Mouse (Mus musculus) testis, postnatal 10 days (tissue): ENCODE measurements around the gene Acadm.

Source experiments
- DNase-seq: peaks from one replicate; pipeline ENCODE4 v3.0.0; 2021; ENCODE audit warnings: low spot score

Acadm gene

DNA sequence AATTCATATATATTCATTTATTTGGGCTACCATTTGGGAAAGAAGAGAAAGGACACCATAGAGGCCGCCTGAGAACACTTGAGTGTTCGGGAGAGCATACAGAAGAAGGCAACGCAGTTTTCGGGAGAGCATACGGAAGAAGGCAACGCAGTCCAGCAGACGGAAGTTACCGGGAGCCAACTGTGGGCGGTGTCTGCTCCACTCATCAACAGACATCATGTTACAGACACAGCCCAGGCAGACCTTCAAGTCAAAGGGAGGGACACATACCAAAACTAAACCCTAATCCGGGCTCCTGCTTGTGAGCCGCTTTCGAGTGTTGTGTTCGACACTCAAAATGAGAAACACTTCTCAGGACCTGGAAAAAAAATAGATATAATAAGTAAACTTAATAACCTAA is 2.8 kb downstream of the Acadm start:
- DNase-seq, result no peak

DNA sequence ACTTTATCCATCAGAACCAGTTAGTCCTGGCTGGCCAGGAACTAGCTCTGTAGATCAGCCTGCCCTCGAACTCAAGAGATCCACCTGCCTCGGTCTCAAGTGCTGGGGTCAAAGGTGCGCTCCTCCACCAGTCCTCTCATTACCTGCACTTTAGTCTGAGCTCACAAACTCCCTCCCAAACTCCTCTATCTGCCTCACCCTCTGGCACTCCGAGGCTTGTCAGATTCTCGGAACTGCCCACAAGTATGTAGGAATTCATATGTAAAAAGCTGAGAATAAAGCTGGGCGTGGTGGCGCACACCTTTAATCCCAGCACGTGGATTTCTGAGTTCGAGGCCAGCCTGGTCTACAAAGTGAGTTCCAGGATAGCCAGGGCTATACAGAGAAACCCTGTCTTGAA is 3.9 kb downstream of the Acadm start:
- DNase-seq, result no peak

DNA sequence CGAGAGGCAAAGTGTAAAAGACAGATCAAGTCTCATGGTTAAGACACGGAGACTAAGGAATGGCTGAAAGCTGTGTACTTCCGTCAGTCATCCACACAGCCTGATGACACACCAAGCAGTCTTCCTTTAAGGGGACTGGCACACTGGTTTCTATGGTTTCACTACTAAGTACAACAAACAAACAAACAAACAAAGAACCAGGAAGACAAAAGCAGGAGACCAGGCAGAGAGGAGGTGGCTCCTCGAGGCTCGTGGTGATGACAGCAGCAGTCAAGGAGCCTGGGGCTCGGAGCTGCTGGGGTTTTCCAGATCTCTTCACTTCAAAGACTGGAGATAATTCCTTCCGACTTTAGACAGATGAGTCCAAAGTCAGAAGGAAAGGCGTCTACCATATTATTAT is 4.4 kb downstream of the Acadm start:
- no peak for DNase-seq

DNA sequence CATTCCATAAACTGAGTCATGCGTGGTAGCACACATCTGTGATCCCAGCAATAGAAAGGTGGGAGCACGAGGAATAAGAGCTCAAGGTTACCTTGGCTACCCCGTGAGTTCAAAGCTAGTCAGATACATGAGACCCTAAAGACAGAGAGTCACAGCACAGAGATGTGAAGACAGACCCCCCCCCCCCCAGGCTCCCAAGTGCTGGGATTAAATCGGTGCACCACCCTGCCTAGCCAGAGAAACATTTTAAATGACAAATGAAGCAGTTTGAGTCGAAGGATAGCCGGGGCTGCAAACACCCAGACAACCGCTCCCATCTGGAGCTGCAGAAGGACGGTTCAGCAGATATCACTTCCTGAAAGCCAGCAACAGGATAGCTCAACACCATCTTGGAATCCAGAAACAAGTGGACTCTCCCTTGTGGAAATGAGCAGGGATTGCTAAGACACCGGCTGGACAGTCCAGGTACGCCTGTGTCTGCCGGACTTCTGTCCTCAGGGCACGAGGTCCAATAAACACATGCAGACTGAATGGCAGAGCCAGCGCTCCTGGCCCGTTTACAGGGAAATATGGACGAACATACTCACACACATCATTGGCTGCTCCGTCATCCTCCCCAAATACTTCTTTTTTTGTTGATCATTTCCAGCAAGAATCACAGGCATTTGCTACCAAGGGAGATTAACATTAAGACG is 7.2 kb downstream of the Acadm start:
- DNase-seq, result no peak

DNA sequence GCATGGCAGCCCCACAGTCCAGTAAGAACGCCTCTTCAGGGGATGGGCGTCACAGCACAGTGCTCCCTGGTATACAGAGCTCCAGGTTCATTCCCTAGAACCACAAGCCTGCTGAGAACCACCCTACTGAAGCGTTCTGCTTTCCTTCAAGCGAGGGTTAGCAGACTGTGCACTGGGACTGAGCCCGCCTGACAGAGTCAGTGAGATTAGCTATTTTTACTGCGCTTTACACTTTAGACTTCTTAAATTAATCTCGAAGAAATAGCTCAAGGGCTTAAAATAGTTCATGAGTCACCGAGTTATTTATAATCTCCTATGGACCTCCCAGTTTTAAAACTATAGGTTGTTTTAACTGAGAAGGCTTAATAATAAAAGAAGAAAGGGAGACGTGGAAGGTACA is 8.6 kb downstream of the Acadm start:
- DNase-seq, result no peak

DNA sequence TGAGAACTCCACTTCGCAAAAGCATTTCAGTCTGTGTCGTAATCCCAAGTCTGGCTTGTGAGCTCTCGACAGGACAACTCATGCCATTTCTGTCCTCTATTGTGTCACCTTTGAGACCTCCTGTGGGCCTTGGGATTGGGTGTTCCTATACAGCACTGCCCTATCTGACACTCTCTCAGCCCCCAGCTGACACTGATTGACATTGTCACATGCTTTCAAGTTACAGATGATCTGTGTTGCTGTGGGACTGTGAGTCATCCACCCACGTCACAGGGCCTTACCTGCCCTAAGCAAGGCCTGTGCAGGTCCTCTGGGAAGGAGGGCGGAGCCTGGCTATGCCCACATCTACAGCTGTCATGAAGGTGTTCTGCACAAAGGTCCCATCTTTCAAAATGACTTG is 12.0 kb downstream of the Acadm start:
- DNase-seq, result no peak

DNA sequence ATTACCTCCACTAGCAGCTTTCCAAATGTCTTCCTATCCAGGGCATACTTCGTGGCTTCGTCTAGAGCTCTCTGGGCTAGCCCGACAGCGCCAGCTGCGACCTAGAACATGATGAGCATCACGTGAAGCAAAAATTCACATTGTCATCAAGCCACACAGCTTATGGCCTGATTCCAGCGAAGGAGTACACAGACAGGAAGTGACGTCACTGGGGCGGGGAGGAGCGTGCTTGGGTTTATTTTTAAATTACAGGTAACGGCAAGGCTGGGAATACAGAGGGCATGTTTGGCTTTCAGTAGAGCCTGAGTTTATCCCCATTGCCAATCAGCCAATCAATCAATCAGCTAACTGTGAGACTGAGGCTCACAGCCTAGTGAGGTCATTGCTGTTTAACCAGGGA is 14.9 kb downstream of the Acadm start:
- no peak for DNase-seq

DNA sequence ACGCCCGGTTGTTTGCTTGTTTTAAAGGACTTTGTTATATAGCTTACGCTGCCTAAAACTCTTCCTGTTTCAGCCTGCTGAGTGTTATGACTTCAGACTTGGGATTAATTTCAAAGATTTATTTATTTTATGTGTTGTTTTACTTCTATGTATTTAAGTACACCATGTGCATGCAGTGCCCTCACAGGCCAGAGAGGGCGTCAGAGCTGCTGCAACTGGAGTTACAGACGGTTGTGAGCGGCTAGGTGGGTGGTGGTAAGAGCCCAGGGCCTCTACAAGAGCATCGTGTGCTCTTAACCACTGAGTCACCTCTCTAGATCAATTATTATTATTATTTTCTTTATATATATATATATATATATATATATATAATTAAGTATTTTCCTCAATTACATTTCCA is 18.1 kb downstream of the Acadm start:
- DNase-seq, result no peak

DNA sequence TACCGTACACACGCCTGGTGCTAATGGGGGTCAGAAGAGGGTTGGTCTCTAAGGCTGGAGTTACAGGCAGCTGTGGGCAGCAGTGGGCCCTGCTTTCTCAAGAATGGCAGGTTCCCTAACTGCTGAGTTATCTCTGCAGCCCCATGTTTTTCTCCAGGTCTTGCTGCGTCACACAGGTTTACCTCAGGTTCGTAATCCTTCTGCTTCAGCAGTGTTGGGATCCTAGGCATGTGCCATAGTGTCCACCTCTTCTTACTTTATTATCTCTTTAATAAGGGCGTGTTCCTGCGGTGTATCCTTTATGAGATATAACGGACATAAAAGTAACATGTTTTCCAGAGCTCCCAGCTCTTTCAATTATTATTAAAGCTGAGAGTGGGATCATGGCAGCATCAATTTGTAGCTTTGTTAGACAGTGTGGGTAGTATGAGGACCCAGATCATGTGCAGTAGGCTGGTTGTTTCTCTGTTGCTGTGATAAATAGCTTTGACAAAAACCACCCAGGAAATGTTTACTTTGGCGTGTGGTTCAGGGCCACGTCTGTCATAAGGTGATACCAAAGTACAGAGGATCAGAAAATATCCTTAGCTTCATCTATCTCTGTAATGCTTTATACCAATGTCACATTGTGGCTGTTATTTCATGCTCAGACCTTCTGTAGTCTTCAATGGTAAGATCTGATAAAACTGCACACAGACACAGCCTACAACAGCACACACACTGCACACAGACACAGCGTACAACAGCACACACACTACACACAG is 23.1 kb downstream of the Acadm start:
- DNase-seq, result no peak

DNA sequence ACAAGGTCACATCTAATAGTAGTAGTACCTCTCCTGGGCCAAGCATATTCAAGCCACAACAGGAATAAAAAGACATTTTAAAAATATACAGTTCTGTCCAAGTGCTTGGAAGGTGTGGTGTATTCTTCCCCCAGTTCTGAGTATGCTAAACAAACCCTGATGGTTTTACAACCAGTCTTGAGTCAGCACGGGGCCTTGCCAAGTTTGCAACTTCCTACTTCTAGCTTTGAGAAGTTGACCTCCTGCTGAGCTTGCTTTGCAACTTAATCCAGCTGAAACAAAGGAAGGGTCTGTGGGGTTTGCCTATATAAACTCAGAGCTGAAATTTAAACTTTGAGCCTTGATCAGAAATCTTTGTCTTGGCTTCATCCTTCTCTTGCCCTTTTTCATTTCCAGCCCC is 27.2 kb downstream of the Acadm start:
- DNase-seq, result no peak

DNA sequence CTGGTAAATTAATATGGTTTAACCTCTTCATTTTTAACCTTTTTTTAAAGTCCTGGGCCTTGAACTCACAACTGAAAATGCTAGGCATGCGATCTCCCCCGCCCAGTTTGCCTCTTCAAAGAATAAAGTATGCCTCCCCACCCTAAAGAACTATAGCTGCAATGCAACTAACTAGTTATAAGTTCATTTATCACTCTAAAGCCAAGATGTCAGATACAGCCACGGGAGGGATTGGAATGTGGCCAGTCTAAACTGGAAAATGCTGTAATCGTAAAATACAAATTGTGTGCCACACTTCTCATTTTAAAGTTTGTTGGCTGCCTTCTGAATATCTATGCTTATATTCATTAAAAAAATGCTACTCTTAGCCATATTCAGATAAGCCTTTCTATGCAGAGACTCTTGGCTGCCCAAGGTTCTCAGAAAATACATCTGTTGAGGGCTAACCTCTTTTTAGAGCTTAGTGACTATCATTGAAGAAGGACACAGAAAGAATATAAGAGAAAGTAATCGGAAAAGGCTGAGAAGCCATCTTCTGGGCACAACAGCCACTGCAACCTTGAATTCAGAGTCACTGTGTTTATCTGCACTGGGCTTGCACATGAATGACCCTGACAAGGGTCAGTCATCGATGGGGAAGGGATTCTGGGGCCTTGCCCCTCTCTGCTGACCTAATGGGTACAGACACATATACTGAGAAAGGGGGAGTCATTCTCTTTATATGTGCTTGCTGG is 30.8 kb downstream of the Acadm start:
- no peak for DNase-seq

DNA sequence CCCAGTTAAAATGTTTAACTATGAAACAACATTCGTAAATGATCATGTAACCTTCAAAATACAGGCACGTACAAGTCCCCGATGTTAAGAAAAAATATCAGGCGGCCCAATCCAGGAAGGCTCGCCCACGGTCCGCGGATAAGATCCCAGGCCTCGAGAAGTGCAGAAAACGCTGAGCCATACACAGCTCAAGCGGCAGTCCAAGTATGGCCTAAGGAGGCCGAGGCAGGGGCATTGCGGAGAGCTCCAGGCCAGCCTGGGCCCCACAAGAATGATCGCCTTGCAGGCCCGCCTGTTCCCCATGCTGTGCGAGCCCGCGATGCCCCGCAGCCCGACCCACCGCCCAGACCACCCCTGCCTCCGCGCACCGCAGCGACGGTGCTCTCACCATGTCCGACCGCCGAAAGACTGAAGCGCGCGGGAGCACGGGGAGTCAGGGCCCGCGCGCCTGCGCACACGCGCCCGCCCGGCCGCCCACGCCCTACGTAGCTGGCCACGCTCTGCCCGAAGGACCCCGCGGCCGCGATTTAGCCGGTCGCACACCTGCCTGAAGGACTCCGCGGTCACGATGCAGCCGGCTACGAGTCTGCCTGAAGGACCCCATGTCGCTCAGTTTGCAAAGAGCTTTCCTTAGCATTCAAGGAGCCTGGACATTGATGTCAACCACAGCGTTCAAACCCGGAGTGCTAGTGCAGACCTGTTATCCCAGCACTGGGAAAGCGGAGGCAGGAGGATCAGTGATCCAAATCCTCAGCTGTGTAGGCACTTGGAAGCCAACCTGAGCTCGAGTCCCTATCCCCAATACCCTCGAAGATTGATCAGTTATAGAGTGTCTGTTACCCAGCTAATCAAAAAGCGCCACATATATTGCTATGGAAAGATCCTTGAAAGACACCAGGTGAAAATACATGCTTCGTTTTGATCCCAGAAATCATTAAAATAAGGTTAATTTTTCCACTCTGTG is 31.6 kb downstream of the Acadm start, which contains the start of gene Rabggtb:
Gene Rabggtb, minus strand, starts transcription at position 464 of the 964 bp plus-strand sequence.
- peak; percentile 96 for DNase-seq

DNA sequence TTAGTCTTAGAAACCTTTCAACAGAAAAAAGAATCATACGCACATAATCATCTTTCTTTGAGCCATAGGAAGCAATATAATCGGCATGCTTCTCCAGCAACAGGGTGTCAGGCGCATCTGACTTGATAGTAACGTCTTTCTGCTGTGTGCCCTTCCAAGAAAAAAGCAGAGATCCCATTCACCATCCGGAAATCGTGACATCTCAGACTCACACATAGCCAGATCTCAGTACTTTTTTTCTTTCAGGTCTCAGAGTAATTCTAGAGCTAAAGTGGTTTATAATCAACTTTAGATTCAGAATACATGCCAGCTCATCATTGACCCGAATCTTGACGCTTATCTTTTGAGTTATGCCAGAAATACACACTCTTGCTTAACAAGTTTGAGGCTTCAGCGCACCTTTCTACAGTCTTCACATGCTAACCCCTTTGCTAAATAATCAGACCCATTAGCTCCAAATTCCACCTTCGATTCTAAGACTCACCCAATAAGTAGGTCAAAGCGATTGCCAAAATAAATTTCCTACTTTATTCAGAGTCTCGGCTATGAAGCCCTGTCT is 32.5 kb downstream of the Acadm start:
- no peak for DNase-seq

DNA sequence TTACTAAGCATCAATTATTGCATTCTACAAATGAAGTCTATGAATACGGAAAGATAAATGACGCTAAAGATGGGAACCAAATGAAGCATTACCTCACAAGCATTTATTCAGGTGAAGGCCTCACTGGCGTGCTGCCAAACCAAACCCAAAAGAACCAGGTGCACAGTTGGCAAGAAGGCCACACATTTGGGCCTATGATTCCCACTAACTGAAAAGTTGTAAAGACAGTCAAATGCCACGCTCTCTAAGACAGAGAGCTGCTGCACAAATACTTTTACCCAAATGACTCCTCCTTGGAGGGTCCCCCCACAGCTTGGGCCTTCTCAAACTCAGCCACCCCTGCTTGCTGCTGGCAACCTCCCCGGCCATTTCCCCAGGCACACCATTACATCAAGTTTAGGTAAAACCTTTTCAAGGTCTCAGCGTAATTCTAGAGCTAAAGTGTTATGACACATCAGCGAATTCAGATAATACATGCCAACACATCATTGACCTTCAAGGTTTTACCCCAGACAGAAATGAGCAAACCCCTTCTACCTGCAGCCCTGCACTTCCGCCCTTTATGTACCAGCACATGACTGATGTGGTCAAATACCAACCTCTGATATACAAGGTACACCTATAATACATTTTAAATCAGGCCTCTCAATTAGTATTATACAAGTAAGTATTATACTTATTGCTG is 33.1 kb downstream of the Acadm start:
- DNase-seq, result peak; percentile 52

DNA sequence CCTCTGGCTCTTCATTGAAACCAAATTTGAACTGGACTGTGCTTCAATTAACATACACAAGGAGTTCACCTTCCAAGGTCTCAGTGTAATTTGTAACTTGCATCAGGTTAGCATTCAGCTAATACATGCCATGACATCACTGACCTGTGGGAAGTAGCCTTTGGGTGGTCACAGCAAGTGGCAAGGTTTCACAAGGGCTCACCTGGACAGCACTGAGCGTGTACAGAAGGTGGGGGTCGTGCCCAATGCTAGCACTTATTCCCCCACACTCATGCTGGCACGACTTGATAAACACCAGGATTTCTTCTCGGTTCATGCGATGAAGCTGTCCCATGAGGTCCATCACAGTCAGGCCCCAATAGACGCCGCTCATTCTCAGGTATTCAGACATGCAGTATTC is 33.9 kb downstream of the Acadm start:
- no peak for DNase-seq

DNA sequence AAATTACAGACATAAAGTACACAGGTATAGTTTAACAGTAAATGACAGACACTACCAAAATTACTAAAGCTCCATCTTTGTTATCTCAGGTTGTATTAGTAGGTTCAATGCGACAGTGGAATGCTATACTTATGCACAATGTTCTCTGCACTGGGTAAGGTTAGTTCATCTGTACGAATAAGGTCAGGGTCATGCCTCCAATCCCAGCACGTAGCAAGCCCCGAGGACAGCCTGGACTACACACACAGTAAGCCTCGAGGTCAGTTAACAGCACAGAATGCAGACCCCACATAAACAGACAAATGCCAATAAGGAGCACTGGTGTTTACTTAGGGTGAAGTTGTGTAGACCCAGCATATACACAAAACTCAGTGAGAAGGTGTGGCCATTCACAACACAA is 35.5 kb downstream of the Acadm start:
- no peak for DNase-seq

DNA sequence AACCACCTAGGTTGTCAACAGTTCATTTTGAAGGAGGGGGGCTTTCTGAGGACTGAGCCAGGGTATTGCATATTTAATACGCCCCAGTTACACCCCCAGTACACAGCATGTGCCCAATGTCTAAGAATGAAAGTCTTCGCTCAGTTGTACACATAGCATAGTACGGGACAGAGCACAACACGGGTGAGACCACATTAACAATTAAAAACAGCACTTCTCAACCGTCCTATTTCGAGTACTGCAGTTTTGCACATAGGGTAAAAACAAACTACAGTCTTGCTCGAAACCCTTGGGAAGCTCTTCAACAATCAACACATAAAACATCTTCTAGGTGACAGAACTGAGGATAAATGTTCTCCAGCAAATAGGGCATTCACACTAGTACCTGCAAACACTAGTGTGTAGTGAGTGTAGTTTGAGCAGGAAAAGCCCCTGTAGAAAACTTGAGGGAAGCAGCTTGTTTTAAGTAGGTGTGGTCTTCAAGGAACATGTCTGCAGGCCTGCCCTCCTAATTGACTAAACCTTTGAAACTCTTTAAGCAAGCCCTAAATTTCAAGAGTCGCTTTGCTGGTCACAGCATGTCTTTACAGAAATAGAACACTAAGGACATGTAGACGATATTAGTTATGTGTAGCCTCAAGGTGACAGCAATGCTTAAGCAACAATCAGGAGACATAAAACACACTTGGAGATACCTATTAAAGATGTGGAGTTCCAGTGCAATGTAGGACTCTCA is 38.1 kb downstream of the Acadm start, which contains the start of gene Msh4:
Gene Msh4, minus strand, starts transcription at position 3 of the 736 bp plus-strand sequence.
- no peak for DNase-seq

DNA sequence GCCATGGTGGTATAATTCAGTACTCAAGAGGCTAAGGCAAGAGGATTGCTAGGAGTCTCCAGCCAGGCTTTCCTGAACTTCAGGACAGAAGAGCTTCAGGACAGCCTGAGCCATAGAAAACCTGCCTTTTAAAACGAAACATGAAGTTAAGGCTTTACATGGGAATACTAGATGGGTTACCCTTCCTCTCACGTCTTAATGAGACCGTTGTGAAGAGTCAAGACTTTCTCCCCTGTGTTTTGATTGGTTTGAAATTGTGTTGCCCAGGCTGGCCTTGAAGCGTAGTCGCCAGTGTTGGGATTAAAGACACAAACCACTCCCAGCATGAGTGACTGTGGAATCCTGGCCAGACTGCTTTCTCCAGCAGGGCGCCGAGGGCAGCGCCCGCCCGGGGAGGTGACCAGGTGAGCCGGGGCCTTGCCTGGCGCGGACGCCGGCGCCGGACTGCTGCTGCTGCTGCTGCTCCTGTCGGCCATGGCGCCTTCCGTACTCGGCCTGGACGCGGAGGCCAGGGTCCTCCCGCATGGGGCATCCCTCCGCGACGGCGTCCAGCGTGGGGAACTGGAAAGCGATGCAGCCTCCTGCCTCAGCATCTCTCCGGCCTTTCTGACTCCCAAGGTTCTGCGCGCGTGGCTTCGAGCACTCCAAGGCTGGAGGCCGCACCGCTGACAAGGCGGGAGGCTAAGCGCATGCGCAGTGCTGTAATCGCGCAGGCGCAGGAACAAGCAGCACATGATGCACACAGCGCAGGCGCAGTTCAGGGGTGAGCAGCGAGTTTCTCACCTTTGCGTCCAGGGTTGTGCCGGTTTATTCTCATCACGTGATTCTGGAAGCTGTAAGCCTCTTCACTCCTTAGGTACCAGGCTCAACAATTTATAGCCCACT is 38.9 kb downstream of the Acadm start:
- peak; percentile 63 for DNase-seq

DNA sequence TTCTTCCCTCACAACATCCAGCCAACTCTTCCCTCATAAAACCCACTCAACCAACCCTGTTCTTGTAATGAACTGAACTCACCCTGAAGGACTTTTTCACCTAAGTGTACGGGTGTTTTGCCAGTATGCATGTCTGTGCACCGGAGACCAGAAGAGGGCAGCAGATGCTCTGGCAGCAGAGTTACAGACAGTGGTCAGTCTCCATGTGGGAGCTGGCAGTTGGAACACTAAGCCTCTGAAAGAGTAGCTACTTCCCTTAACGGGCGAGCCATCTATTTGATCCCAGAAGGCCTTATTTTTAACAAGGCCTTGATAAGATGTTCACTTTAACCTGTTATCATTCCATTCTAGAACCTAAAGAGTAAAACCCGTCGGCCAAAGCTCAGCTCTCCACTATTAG is 39.8 kb downstream of the Acadm start:
- peak; percentile 71 for DNase-seq
